Mouse (Mus musculus): ENCODE results near the gene Chst7. TPM values are rescaled to one million over a fixed set of nuclear protein-coding genes. Genes with fewer than 3 reads are reported as not detected.

The Chst7 gene
- total RNA-seq (2021), result 3.1 and 3.7 TPM in 2 replicates
- long read RNA-seq, experiment 1, transcript Chst7-201 (2 exons, 2,206 nt), result major isoform, 7 of 7 reads
- long read RNA-seq, experiment 1, partial matches to known transcripts, result 0 of 7 reads
- long read RNA-seq, experiment 1, other reads (novel, unspliced or antisense), result 0 of 7 reads
- long read RNA-seq, experiment 2, partial matches to known transcripts, result 0 of 3 reads
- long read RNA-seq, experiment 2, other reads (novel, unspliced or antisense), result 0 of 3 reads

GRCm38 (mm10) chrX:20059381-20059971 lies at the start of gene Chst7:
Gene Chst7 (plus strand): TSS chrX:20059560.
- peak; percentile 71 for DNase-seq

- DNase-seq, result no peak
Measured at GRCm38 (mm10) chrX:20012211-20012610, 47.1 kb upstream of the Chst7 start.

GRCm38 (mm10) chrX:20020942-20021341 lies 38.4 kb upstream of the Chst7 start:
- no peak for DNase-seq

- DNase-seq, result peak; percentile 14
Measured at GRCm38 (mm10) chrX:20060096-20060768, 872 bp downstream of the Chst7 start.

GRCm38 (mm10) chrX:20060769-20061315 lies 1.5 kb downstream of the Chst7 start:
- peak; percentile 12 for DNase-seq

GRCm38 (mm10) chrX:20061764-20062480 lies 2.6 kb downstream of the Chst7 start:
- DNase-seq, result no peak

GRCm38 (mm10) chrX:20066636-20067035 lies 7.3 kb downstream of the Chst7 start:
- DNase-seq, result no peak

GRCm38 (mm10) chrX:20070196-20070595 lies 10.8 kb downstream of the Chst7 start:
- no peak for DNase-seq

- DNase-seq, result no peak
Measured at GRCm38 (mm10) chrX:20117717-20118116, 58.4 kb downstream of the Chst7 start.

- no peak for DNase-seq
Measured at GRCm38 (mm10) chrX:20125481-20125880, 66.1 kb downstream of the Chst7 start.

- no peak for DNase-seq
Measured at GRCm38 (mm10) chrX:20128951-20129350, 69.6 kb downstream of the Chst7 start.

GRCm38 (mm10) chrX:20129466-20129865 lies 70.1 kb downstream of the Chst7 start:
- no peak for DNase-seq

Other genes with a start within 250 kb of the Chst7 start
- 9.9 and 10.0 TPM in 2 replicates for gene Slc9a7, start 232.2 kb downstream of the Chst7 start, total RNA-seq (2021)

Measured in adrenal gland, postnatal 14 days (tissue).